Comparison of ENCODE assay signal across 9 mouse cellular contexts in the genomic region with DNA sequence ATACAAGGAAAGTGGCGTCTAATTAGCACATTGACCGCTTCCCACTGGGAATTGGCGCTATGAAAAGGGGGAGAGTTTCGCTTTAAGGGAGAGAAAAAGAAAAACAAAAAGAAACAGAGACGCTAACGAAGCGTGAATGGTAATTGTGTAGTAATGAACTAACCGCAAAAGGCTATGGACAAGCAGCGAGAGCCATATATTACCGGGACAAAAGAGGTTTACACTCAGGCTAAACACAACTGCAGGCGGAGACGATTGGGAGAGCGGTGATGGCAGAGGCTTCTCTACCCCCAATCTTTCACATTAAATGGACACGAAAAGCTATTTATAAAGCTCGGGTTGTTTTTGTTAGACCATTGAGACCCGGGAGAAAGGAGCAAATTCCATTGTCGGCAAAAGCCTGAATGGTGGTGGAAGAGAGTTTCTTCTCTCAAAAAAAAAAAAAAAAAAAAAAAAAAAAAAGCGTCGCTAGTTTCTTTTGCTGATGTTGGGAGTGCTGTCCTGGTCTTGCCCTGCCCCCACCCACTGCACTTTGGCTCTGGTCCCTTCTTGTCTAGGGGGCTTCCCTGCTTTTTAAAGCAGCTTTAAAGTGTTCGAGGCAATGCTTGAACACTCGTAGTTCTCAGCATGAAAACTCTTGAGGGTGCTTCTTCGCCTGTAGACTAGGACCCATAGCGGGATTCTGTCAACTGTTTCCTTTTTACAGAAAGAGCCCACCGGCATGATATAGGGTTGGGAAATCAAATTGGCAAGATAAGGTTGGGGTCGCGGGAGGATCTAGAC. TPM values are rescaled to one million over a fixed set of nuclear protein-coding genes. Genes with fewer than 3 reads are reported as not detected.
DNase-seq lines count a peak whose midpoint lies in the region; ATAC-seq and TF ChIP-seq lines count a peak whose summit lies in the region.
"Had no signal": no experiment of that assay in that cellular context is flagged by ENCODE, and none has a peak within 500 bp of the region (broad histone marks: within the 10 kb centered on the region; RNA-seq: fewer than 3 reads in every experiment).

No protein-coding gene starts in this region.

- TF ChIP-seq CTCF in CH12.LX (conservative IDR thresholded peaks at IDR 0.05 in 1 of 2, IDR thresholded peaks at IDR 0.05 in 1 of 2; ENCODE audit: low read depth in 2 of 2, low read length in 2 of 2): no peak
- TF ChIP-seq CTCF in forebrain, postnatal 0 days (IDR thresholded peaks at IDR 0.05; ENCODE audit: low read depth): no peak
- TF ChIP-seq CTCF in liver, postnatal 0 days (IDR thresholded peaks at IDR 0.05; ENCODE audit: low read depth): no peak

- H3K36me3 ChIP-seq in CH12.LX (replicated peaks in 1 of 2; ENCODE audit: control insufficient read depth in 1 of 2, insufficient read depth in 1 of 2, low read length in 1 of 2): no peaks in the 10 kb centered on the region
- no peaks in the 10 kb centered on the region for H3K36me3 ChIP-seq in forebrain, postnatal 0 days (ENCODE audit: insufficient read depth)
- no peaks in the 10 kb centered on the region for H3K36me3 ChIP-seq in liver, postnatal 0 days (replicated peaks; ENCODE audit: insufficient read depth, low read length)

- DNase-seq in A20 (ENCODE audit: low read depth, low spot score) (peak; percentile 42), CH12.LX (ENCODE audit: extremely low read depth) (no peak)
- DNase-seq in forebrain, postnatal 0 days: peak; percentile 49
- no peak for DNase-seq in liver, postnatal 0 days
- no peak for DNase-seq in left cerebral cortex, adult 18-20 months (ENCODE audit: low spot score in 2 of 2)
- no peak for DNase-seq in right cerebral cortex, postnatal 4 days
- DNase-seq in urinary bladder, postnatal 4 days (ENCODE audit: low spot score in 2 of 2): no peak
- DNase-seq in ovary, postnatal 36 days (ENCODE audit: low spot score): no peak

- dilution Hi-C loops in CH12.LX (cut with MboI; ENCODE audit: extremely low pct_ligation_motif_present, extremely low pct_unique_long_range_greater_than_20kb, low sequenced_read_pairs): no loop called here

- H3K9me3 ChIP-seq in CH12.LX (replicated peaks; ENCODE audit: low read length): peaks cover 22% of the 10 kb centered on the region
- H3K9me3 ChIP-seq in forebrain, postnatal 0 days (ENCODE audit: low read length): no peaks in the 10 kb centered on the region
- no peaks in the 10 kb centered on the region for H3K9me3 ChIP-seq in liver, postnatal 0 days (ENCODE audit: low read length)

- H3K27ac ChIP-seq in CH12.LX (ENCODE audit: insufficient read depth, low read depth): no peak overlapping the region
- H3K27ac ChIP-seq in forebrain, postnatal 0 days (ENCODE audit: low read depth, low read length): no peak overlapping the region
- no peak overlapping the region for H3K27ac ChIP-seq in liver, postnatal 0 days (ENCODE audit: low read depth)

- in situ Hi-C loops in CH12.LX (cut with MboI; ENCODE audit: low pct_ligation_motif_present, low pct_unique_long_range_greater_than_20kb, low sequenced_read_pairs): no loop called here

- no peak for TF ChIP-seq EP300 in CH12.LX (IDR thresholded peaks at IDR 0.05; ENCODE audit: low read length)
- TF ChIP-seq EP300 in liver, postnatal 0 days (IDR thresholded peaks at IDR 0.05; ENCODE audit: low read depth): no peak

- peaks cover 4 to 19% of the 10 kb centered on the region in 2 experiments for H3K4me1 ChIP-seq in CH12.LX (ENCODE audit: control insufficient read depth in 1 of 2, insufficient read depth in 2 of 2)
- H3K4me1 ChIP-seq in forebrain, postnatal 0 days (ENCODE audit: insufficient read depth): no peaks in the 10 kb centered on the region
- peaks cover 15% of the 10 kb centered on the region for H3K4me1 ChIP-seq in liver, postnatal 0 days (ENCODE audit: insufficient read depth)

- H3K4me2 ChIP-seq in CH12.LX (ENCODE audit: insufficient read depth, low read depth, poor library complexity, severe bottlenecking): peak overlapping the region; percentile 93
- H3K4me2 ChIP-seq in forebrain, postnatal 0 days (ENCODE audit: low read depth): peak overlapping the region; percentile 31; the same call in 1 of the 2 replicates
- H3K4me2 ChIP-seq in liver, postnatal 0 days (ENCODE audit: low read depth, low read length): peak overlapping the region; percentile 76

- WGBS in forebrain, postnatal 0 days: under 1% methylated on average over 26 of the region's 26 CpGs
- WGBS in liver, postnatal 0 days (ENCODE audit: insufficient replicate concordance): 1% methylated on average over 26 of the region's 26 CpGs

- H3K4me3 ChIP-seq in CH12.LX (replicated peaks in 1 of 3; ENCODE audit: low read depth in 2 of 3, low read length in 2 of 3, poor library complexity in 1 of 3): peak overlapping the region in 2 of 3 experiments; percentile 34 to 54
- peak overlapping the region; percentile 20; the same call in 1 of the 2 replicates for H3K4me3 ChIP-seq in forebrain, postnatal 0 days (ENCODE audit: low read depth, low read length)
- peak overlapping the region; percentile 51 for H3K4me3 ChIP-seq in liver, postnatal 0 days (ENCODE audit: low read depth, low read length)

- TF ChIP-seq POLR2A in CH12.LX (IDR thresholded peaks at IDR 0.05; ENCODE audit: low read depth, low read length): no peak

- no peaks in the 10 kb centered on the region for H3K27me3 ChIP-seq in CH12.LX (replicated peaks)
- peaks cover 92% of the 10 kb centered on the region for H3K27me3 ChIP-seq in forebrain, postnatal 0 days (ENCODE audit: insufficient read depth, low read length)
- H3K27me3 ChIP-seq in liver, postnatal 0 days (ENCODE audit: insufficient read depth, low read length): peaks cover 88% of the 10 kb centered on the region

- no peaks in the 10 kb centered on the region for H3K79me2 ChIP-seq in CH12.LX (replicated peaks; ENCODE audit: control insufficient read depth, extremely low read depth, insufficient read depth, poor library complexity, severe bottlenecking)

- no peak for TF ChIP-seq RAD21 in CH12.LX (IDR thresholded peaks at IDR 0.05; ENCODE audit: low read depth, low read length)

- peak overlapping the region; percentile 15; the same call in 1 of the 2 replicates for H3K9ac ChIP-seq in CH12.LX (ENCODE audit: insufficient read depth, low read depth)
- no peak overlapping the region for H3K9ac ChIP-seq in forebrain, postnatal 0 days
- H3K9ac ChIP-seq in liver, postnatal 0 days (replicated peaks): no peak overlapping the region; the same call in 1 of the 2 replicates

- no peak for ATAC-seq in forebrain, postnatal 0 days
- ATAC-seq in liver, postnatal 0 days: no peak

TF ChIP-seq in CH12.LX, 34 proteins besides CTCF, POLR2A, EP300 and RAD21:
- TF ChIP-seq ELF1 (IDR thresholded peaks at IDR 0.05; ENCODE audit: low read depth, low read length) (no peak), POLR2AphosphoS2 (IDR thresholded peaks at IDR 0.05; ENCODE audit: low read depth, low read length) (no peak), MXI1 (IDR thresholded peaks at IDR 0.05; ENCODE audit: low read depth, low read length) (no peak), GABPA (IDR thresholded peaks at IDR 0.05; ENCODE audit: insufficient replicate concordance, low read depth, low read length) (no peak), ETS1 (conservative IDR thresholded peaks at IDR 0.05; ENCODE audit: low read depth, low read length) (no peak), ZKSCAN1 (IDR thresholded peaks at IDR 0.05; ENCODE audit: borderline replicate concordance, low read depth, low read length) (no peak), TCF12 (IDR thresholded peaks at IDR 0.05; ENCODE audit: low read depth, low read length) (no peak), CHD1 (IDR thresholded peaks at IDR 0.05; ENCODE audit: low read depth, low read length) (no peak), TBP (conservative IDR thresholded peaks at IDR 0.05; ENCODE audit: low read depth, low read length) (no peak), MAZ (IDR thresholded peaks at IDR 0.05; ENCODE audit: low read depth, low read length) (no peak), USF2 (conservative IDR thresholded peaks at IDR 0.05; ENCODE audit: low read depth, low read length) (no peak), JUND (conservative IDR thresholded peaks at IDR 0.05; ENCODE audit: low read depth, low read length) (no peak), NRF1 (IDR thresholded peaks at IDR 0.05; ENCODE audit: low read depth, low read length) (no peak)

RNA-seq across cellular contexts. Expression of a gene that starts 2.2 kb away (rescaled TPM):
- not detected in 2 replicates for total RNA-seq in CH12.LX (2012; rRNA removed)
- 0.14 and 0.43 TPM in 2 replicates for total RNA-seq in CH12.LX (2014; rRNA removed)
- 0.11 TPM in 1 of 2 replicates, not detected in the other for polyA plus RNA-seq in CH12.LX (2012; ENCODE audit: insufficient read length, low read depth)
- total RNA-seq in forebrain, postnatal 0 days (2014; rRNA removed): 0.08 and 0.33 TPM in 2 replicates
- polyA plus RNA-seq in forebrain, postnatal 0 days (2015; fragmentation: Nextera tagmentation; extraction: Ambion mirVana): 0.15 and 0.61 TPM in 2 replicates
- not detected in 2 replicates for polyA plus RNA-seq in liver, postnatal 0 days (2015; fragmentation: Nextera tagmentation; extraction: Ambion mirVana)
- total RNA-seq in left cerebral cortex, adult 18-20 months (2021): not detected
- polyA plus RNA-seq: large intestine, adult 2 months had no signal

Comparison
In these comparisons a context has a peak if more than half of its experiments do, and no peak if none do; other contexts are left out.
1. DNase-seq: peak in A20 (single experiment) and forebrain, postnatal 0 days (single experiment); none in CH12.LX (single experiment), liver, postnatal 0 days (single experiment), left cerebral cortex, adult 18-20 months (0 of 2), right cerebral cortex, postnatal 4 days (single experiment), urinary bladder, postnatal 4 days (0 of 2) and ovary, postnatal 36 days (single experiment).
2. H3K4me2 ChIP-seq: peak in every context shown above with its lines; median percentile 93 in CH12.LX; 76 in liver, postnatal 0 days; 31 in forebrain, postnatal 0 days.
3. Peak in every context shown above with its lines, with median percentiles within 50 percentile points of each other: H3K4me3 ChIP-seq.